Mouse (Mus musculus): ENCODE measurements at regions not wholly inside any gene's neighbourhood (a gene's known extent, or its start where the extent isn't known, plus 50 kb on each side); places are given as distances from the start of the nearest gene placed in this dataset.

DNA sequence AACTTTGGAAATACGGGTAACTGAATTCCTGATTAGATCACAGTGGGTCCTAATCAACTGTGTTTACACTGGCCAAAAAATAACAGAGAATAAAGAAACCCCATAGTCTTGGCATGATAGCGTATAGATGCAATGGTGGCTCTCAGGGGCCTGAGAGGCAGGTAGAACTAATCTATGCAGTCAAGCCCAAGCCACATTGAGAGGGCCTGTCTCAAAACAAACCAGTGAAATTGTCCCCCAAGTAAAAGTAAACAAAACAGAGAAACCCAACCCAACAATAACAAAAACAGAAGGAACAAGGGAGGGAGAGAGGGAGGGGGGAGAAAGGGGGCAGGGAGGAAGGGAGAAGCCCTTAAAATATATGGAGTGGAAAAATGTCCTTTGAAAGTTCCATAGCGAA, 422.2 kb downstream of the Gja1 start:
- ATAC-seq (ENCODE audit: low read depth): no peak
- Histone ChIP-seq H3K4me3 (no peak overlapping the region), H3K27ac (replicated peaks) (no peak overlapping the region), H3K27me3 (no peaks in the 10 kb centered on the region), H3K4me1 (replicated peaks) (no peaks in the 10 kb centered on the region), H3K9ac (no peak overlapping the region), H3K36me3 (no peaks in the 10 kb centered on the region), H3K9me3 (no peaks in the 10 kb centered on the region), H3K4me2 (no peak overlapping the region)
- 81% methylated on average over 3 of the region's 3 CpGs for WGBS

DNA sequence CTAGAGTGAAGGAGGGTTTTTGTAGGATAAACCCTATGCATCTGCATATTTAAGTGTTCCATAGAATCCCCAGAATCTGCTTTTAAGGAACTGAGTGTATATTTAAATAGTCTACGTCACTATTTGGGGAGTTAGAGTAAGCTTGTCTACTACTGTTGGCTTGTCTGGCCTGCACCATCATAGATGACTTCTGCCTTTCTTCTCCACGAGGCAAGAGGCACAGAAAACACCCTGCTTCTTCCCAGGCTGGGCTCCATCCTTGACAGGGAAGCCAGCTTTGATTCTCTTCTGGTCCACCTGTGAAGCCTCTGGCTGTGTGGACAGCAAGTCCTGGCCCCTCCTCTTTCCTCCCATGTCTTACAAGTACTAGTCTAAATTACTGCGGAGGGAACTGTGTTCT, 422.6 kb downstream of the Gja1 start:
- no peaks in the 10 kb centered on the region for H3K27me3 ChIP-seq
- H3K27ac ChIP-seq (replicated peaks): no peak overlapping the region
- H3K4me3 ChIP-seq: no peak overlapping the region
- H3K9me3 ChIP-seq: no peaks in the 10 kb centered on the region
- no peaks in the 10 kb centered on the region for H3K36me3 ChIP-seq
- no peak overlapping the region for H3K9ac ChIP-seq
- no peak overlapping the region for H3K4me2 ChIP-seq
- ATAC-seq (ENCODE audit: low read depth): no peak
- 65% methylated on average over 3 of the region's 3 CpGs for WGBS
- no peaks in the 10 kb centered on the region for H3K4me1 ChIP-seq (replicated peaks)

DNA sequence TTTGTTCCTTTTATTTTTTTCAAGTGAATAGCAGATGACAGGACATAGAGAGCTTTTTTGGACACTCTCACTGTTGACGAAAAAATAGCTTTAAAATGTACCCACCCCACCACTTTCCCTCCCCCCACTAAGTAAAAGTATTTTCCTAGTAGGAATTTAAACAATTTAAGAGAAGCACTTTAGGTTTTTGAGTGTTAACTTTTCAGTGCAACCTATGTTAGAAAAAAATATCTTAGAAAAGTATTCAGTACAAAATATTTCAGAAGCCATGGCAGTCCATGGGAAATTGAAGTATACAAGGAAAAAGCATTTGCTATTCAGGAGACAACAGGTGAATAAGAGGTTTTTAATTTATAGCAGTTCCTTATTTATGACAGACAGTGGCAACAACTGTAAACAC, 431.9 kb downstream of the Gja1 start:
- H3K4me2 ChIP-seq: no peak overlapping the region
- no peak overlapping the region for H3K9ac ChIP-seq
- 89% methylated on average over 1 of the region's 1 CpGs for WGBS
- H3K27ac ChIP-seq (replicated peaks): no peak overlapping the region
- H3K9me3 ChIP-seq: no peaks in the 10 kb centered on the region
- no peak overlapping the region for H3K4me3 ChIP-seq
- H3K27me3 ChIP-seq: no peaks in the 10 kb centered on the region
- no peak for ATAC-seq (ENCODE audit: low read depth)
- H3K4me1 ChIP-seq (replicated peaks): no peaks in the 10 kb centered on the region
- no peaks in the 10 kb centered on the region for H3K36me3 ChIP-seq

DNA sequence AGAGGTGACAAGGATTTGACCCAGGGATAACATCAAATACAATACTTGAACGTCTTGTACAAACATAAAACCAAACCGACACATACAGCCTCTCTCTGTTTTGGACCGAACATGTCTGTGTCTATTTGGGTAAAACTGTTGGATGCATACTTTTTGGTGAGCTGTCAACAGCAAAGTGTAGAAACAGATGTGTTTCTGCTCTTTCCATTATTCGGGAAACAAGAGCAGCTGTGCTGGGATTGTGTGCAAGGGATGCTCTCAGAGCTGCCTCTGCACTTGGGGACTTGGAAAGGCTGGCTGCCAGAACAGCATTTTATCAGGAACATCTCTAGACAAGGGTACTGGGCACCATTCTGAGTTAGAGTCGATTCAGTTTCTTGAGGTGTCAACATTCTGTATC, 445.0 kb downstream of the Gja1 start:
- ATAC-seq (ENCODE audit: low read depth): no peak
- H3K4me2 ChIP-seq: no peak overlapping the region
- H3K4me1 ChIP-seq (replicated peaks): no peaks in the 10 kb centered on the region
- no peak overlapping the region for H3K4me3 ChIP-seq
- no peaks in the 10 kb centered on the region for H3K9me3 ChIP-seq
- no peak overlapping the region for H3K27ac ChIP-seq (replicated peaks)
- WGBS: 59% methylated on average over 5 of the region's 5 CpGs
- H3K36me3 ChIP-seq: no peaks in the 10 kb centered on the region
- no peaks in the 10 kb centered on the region for H3K27me3 ChIP-seq
- no peak overlapping the region for H3K9ac ChIP-seq

DNA sequence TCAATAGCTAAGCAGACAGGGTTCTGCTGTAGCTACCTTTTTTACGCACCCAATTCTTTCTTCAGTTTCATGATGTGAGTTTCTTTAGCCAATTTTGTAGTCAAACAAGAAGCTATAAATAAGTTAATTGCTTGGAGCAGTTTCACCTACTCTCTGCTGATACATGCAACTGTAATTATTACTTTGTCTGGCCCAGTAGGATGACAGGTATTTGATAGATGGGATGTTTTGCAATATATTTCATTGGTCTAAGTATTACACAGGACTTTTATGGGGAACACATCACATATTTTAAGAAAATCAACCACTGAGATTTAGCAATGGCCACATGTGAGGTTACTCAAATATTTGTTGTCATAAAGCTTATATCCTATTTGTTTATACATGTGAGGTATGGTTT, 454.2 kb downstream of the Gja1 start:
- Histone ChIP-seq H3K4me3 (no peak overlapping the region), H3K27ac (replicated peaks) (no peak overlapping the region), H3K9ac (no peak overlapping the region), H3K4me1 (replicated peaks) (no peaks in the 10 kb centered on the region), H3K27me3 (no peaks in the 10 kb centered on the region), H3K4me2 (no peak overlapping the region), H3K9me3 (no peaks in the 10 kb centered on the region), H3K36me3 (no peaks in the 10 kb centered on the region)
- ATAC-seq (ENCODE audit: low read depth): no peak
- 95% methylated on average over 1 of the region's 1 CpGs for WGBS

DNA sequence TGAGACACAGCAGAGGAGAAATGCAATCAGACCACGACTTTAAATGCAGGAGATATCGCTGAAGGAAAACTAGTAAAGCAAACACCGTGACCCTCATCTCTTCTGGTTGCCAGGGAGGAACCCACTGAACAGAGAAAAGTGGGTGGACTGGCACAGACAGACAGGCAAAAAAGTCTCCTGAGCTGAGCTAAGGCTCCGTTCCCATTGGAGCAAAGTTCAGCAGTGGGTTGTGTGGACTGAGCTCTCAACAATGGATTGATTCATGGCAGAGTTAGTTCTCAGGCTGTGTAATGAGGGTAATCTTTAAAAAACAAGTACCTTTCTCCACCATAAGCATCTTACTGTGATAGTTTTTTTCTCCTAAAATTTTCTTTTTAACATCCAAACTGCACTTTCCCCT, 454.8 kb downstream of the Gja1 start:
- Histone ChIP-seq H3K27ac (replicated peaks) (no peak overlapping the region), H3K36me3 (no peaks in the 10 kb centered on the region), H3K4me3 (no peak overlapping the region), H3K9ac (no peak overlapping the region), H3K4me2 (no peak overlapping the region), H3K27me3 (no peaks in the 10 kb centered on the region), H3K4me1 (replicated peaks) (no peaks in the 10 kb centered on the region), H3K9me3 (no peaks in the 10 kb centered on the region)
- 80% methylated on average over 4 of the region's 4 CpGs for WGBS
- ATAC-seq (ENCODE audit: low read depth): no peak

DNA sequence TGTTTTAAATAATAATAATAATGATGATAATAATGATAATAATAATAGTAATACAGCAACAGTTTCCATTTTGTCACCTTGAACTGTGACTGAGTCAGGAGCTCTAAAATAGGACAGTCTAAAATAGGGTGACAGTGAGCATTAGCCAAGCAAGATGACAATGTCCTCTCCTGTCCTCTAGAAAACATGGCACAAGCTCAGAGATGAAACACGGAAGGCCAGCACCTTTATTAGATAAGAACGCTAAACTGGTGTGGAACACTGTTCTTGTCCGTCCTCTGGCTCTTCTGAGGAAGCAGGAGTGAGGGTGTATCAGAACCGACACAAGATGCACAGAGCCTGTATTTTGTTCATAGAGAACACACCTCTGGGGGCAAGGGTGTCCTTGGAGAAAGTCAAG, 459.0 kb downstream of the Gja1 start:
- Histone ChIP-seq H3K27me3 (no peaks in the 10 kb centered on the region), H3K36me3 (no peaks in the 10 kb centered on the region), H3K9me3 (no peaks in the 10 kb centered on the region), H3K27ac (replicated peaks) (no peak overlapping the region), H3K4me3 (no peak overlapping the region), H3K4me2 (no peak overlapping the region), H3K9ac (no peak overlapping the region), H3K4me1 (replicated peaks) (peaks cover 5% of the 10 kb centered on the region; the same call in 1 of the 2 replicates)
- no peak for ATAC-seq (ENCODE audit: low read depth)
- WGBS: 86% methylated on average over 4 of the region's 4 CpGs

DNA sequence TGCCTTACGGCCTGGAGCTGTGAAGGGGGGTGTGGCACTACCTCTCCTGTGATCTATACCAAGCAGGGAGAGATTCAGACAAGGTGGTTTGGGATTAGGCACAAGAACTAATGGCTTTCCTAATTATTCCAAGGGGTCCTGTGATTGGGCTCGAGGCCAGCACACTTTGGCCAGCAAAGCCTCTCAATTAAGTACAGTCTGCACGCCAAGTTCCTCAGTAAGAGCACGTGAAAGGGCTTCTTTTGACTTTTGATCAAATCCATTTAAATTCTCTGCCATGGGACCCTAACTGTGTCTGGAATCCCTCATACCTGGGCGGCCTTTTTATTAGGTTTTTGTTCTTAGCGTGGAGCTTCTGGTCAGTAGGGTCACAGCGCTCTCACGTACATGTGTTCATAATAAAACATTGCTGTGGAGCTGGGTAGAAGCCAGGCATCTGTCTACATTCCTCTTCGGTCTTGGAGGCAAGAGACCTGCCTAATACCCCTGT, 461.9 kb downstream of the Gja1 start:
- WGBS: 57% methylated on average over 9 of the region's 9 CpGs
- Histone ChIP-seq H3K27me3 (no peaks in the 10 kb centered on the region), H3K4me1 (replicated peaks) (peaks cover 8% of the 10 kb centered on the region; the same call in 1 of the 2 replicates), H3K27ac (replicated peaks) (no peak overlapping the region), H3K9me3 (no peaks in the 10 kb centered on the region), H3K4me3 (no peak overlapping the region), H3K4me2 (no peak overlapping the region), H3K36me3 (no peaks in the 10 kb centered on the region), H3K9ac (no peak overlapping the region)
- ATAC-seq (ENCODE audit: low read depth): peak; percentile 47

DNA sequence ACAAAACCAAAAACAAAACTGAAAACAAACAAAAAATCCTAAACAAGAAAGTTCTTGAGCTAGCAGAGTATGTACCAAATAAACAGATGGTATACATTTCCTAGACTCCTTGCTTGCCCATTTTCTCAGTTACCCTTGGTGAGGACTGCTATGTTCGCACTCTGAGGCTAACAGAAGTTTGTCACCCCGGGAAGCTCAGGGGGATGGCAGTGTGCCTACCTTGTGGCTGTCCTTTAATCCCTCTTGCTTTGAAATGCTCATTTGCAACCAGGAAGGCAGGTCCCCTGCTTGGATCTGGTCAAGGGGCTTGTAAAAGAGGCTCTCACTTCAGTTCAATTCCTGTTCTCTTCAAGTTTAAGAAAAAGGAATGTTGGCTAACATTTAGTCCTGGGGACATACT, 462.4 kb downstream of the Gja1 start:
- H3K27me3 ChIP-seq: no peaks in the 10 kb centered on the region
- ATAC-seq (ENCODE audit: low read depth): peak; percentile 53; the same call in 1 of the 2 replicates
- H3K4me1 ChIP-seq (replicated peaks): peaks cover 8% of the 10 kb centered on the region; the same call in 1 of the 2 replicates
- no peaks in the 10 kb centered on the region for H3K9me3 ChIP-seq
- H3K4me3 ChIP-seq: no peak overlapping the region
- WGBS: 49% methylated on average over 2 of the region's 2 CpGs
- no peak overlapping the region for H3K27ac ChIP-seq (replicated peaks)
- no peaks in the 10 kb centered on the region for H3K36me3 ChIP-seq
- no peak overlapping the region for H3K4me2 ChIP-seq
- H3K9ac ChIP-seq: no peak overlapping the region

DNA sequence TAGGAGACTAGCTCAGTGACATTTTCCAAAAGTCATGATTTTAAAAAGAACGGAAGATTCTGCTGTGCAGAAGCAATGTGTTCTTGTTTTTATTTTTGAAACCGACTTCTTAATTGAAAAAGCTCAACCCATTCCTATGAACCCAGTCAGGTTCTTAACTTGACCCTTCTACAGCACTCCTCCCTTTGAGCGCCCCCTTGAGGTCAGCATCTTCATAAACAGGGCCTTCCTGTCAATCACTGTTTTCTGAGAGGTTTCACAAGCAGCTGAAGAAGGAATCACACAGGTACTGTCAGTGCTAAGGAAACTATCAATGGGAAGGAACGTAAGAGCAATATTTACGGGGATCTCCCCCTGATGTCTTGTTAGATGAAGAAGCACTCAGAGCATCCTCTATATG, 463.6 kb downstream of the Gja1 start:
- H3K9me3 ChIP-seq: no peaks in the 10 kb centered on the region
- no peak overlapping the region for H3K9ac ChIP-seq
- no peaks in the 10 kb centered on the region for H3K27me3 ChIP-seq
- ATAC-seq (ENCODE audit: low read depth): no peak
- 74% methylated on average over 5 of the region's 5 CpGs for WGBS
- no peaks in the 10 kb centered on the region for H3K36me3 ChIP-seq
- no peak overlapping the region for H3K27ac ChIP-seq (replicated peaks)
- no peak overlapping the region for H3K4me2 ChIP-seq
- H3K4me1 ChIP-seq (replicated peaks): peaks cover 8% of the 10 kb centered on the region; the same call in 1 of the 2 replicates
- no peak overlapping the region for H3K4me3 ChIP-seq

DNA sequence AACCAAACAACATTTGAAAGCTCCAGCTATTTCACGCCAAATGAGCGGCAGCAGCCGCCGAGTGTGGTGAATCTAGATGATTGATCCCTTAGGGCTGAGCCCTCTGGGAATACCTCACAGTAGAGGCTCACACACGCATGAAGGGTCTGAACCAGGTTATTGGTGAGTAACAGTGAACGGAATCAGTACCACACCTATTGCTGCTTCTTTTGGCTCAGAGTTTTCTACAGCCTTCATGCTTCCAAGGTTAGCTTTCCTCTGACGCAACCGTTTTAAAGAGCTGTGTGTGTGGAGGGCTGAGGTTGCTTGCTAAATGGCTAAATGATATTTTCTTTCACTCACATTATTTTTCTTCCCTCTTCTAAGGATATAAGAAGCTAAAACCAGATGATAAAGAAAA, 464.4 kb downstream of the Gja1 start:
- ATAC-seq (ENCODE audit: low read depth): no peak

DNA sequence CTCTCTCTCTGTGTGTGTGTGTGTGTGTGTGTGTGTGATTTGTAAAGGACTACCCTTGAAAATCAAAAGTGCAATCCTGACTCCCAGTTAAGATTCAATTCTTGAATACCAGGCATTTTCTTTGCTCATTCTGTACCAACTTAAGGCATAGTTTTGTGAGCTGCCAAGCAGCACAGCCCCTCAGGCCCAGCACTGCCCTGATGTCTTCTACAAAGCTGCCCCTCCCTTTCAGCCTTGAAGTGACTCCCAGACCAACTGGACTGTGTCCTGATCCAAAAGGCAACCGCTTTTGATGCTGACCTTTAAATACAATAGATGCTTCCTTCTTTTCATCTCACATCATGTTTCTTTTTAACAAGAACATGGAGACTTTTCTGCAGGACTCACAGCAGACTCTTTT, 464.8 kb downstream of the Gja1 start:
- Histone ChIP-seq H3K27me3 (no peaks in the 10 kb centered on the region), H3K9ac (no peak overlapping the region), H3K36me3 (no peaks in the 10 kb centered on the region), H3K9me3 (no peaks in the 10 kb centered on the region), H3K4me2 (no peak overlapping the region), H3K4me3 (no peak overlapping the region), H3K4me1 (replicated peaks) (peaks cover 8% of the 10 kb centered on the region; the same call in 1 of the 2 replicates), H3K27ac (replicated peaks) (no peak overlapping the region)
- 60% methylated on average over 1 of the region's 1 CpGs for WGBS
- ATAC-seq (ENCODE audit: low read depth): no peak

More for the DNA sequence above, 464.4 kb downstream of the Gja1 start:
- Histone ChIP-seq H3K4me1 (replicated peaks) (peaks cover 8% of the 10 kb centered on the region; the same call in 1 of the 2 replicates), H3K9ac (no peak overlapping the region), H3K4me3 (no peak overlapping the region), H3K9me3 (no peaks in the 10 kb centered on the region), H3K27ac (replicated peaks) (no peak overlapping the region), H3K27me3 (no peaks in the 10 kb centered on the region), H3K4me2 (no peak overlapping the region), H3K36me3 (no peaks in the 10 kb centered on the region)
- WGBS: 53% methylated on average over 8 of the region's 8 CpGs

DNA sequence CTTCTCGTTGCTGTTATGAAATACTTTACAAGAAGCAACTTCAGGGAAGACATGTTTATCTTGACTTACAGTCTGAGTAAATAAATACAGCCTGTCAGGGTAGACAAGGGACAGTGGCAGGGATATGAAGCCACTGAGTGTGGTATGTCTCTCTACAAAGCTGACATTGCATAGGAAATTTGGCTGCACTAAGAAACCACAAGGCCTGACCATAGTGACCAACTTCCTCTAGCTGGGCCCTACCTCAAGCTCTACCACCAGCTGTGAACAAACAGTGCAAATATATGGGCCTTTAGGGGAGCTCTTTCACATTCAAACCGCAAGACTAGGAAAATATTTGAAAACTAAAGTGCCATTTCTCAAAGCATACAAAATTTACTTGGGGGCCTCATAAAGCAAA, 475.4 kb downstream of the Gja1 start:
- no peaks in the 10 kb centered on the region for H3K4me1 ChIP-seq (replicated peaks)
- ATAC-seq (ENCODE audit: low read depth): no peak
- H3K4me2 ChIP-seq: no peak overlapping the region
- 83% methylated on average over 2 of the region's 2 CpGs for WGBS
- H3K27me3 ChIP-seq: no peaks in the 10 kb centered on the region
- H3K9me3 ChIP-seq: no peaks in the 10 kb centered on the region
- no peak overlapping the region for H3K9ac ChIP-seq
- H3K36me3 ChIP-seq: no peaks in the 10 kb centered on the region
- H3K27ac ChIP-seq (replicated peaks): no peak overlapping the region
- no peak overlapping the region for H3K4me3 ChIP-seq

Data from neural tube, embryonic 13.5 days (tissue).